Mouse (Mus musculus) megakaryocyte-erythroid progenitor cell, adult 5-6 weeks (primary cell): ENCODE results near the gene Sox2. TPM values are rescaled to one million over a fixed set of nuclear protein-coding genes. Genes with fewer than 3 reads are reported as not detected.

Experiments used
- ATAC-seq: replicated peaks from 2 replicates; pipeline ENCODE4 v1.8.0; 2016; ENCODE audit warnings: mild to moderate bottlenecking, inconsistent platforms; ENCODE audit not compliant: severe bottlenecking, poor library complexity, low FRiP score, low TSS enrichment
- total RNA-seq, 2 experiments: library from RNA; stranded (forward) in 1 of 2; stranded (reverse) in 1 of 2; fragments of 200-1000, 215-1000 nt in 1 of 2; fragments of >200 nt in 1 of 2; fragmentation: Nextera tagmentation in 1 of 2; gene quantifications; 2 replicates each; pipeline ENCODE4 v1.2.3; 2014 to 2017

The Sox2 gene
- total RNA-seq, 2 experiments from 2014 or later = not detected

GRCm38 (mm10) chr3:34656813-34657700, 6.9 kb downstream of the Sox2 start:
- no peak for ATAC-seq

- ATAC-seq = no peak
These were observed 7.5 kb downstream of the Sox2 start for GRCm38 (mm10) chr3:34657701-34658090.

- no peak for ATAC-seq
These were observed 8.2 kb downstream of the Sox2 start for GRCm38 (mm10) chr3:34658241-34658965.

- no peak for ATAC-seq
These were observed 8.8 kb downstream of the Sox2 start for GRCm38 (mm10) chr3:34658966-34659535.

GRCm38 (mm10) chr3:34659861-34660260, 9.7 kb downstream of the Sox2 start:
- ATAC-seq = no peak

GRCm38 (mm10) chr3:34660542-34661290, 10.5 kb downstream of the Sox2 start:
- ATAC-seq = no peak

- ATAC-seq = no peak
These were observed 11.3 kb downstream of the Sox2 start for GRCm38 (mm10) chr3:34661341-34662007.

GRCm38 (mm10) chr3:34662008-34662711, 12.0 kb downstream of the Sox2 start:
- ATAC-seq = no peak

GRCm38 (mm10) chr3:34662712-34663655, 12.8 kb downstream of the Sox2 start:
- no peak for ATAC-seq

- ATAC-seq = no peak
These were observed 13.8 kb downstream of the Sox2 start for GRCm38 (mm10) chr3:34663701-34664635.

- no peak for ATAC-seq
These were observed 14.7 kb downstream of the Sox2 start for GRCm38 (mm10) chr3:34664636-34665531.

- no peak for ATAC-seq
These were observed 15.8 kb downstream of the Sox2 start for GRCm38 (mm10) chr3:34665751-34666665.

- ATAC-seq = no peak
These were observed 17.0 kb downstream of the Sox2 start for GRCm38 (mm10) chr3:34667180-34667579.
